Mouse (Mus musculus) megakaryocyte, embryonic 14.5 days (primary cell): ENCODE results near the gene Rel. TPM values are rescaled to one million over a fixed set of nuclear protein-coding genes. Genes with fewer than 3 reads are reported as not detected.

Experiments
- H3K27me3 ChIP-seq: replicated peaks from 2 replicates; pipeline ENCODE3; 2012; ENCODE audit warnings: inconsistent platforms
- H3K36me3 ChIP-seq: replicated peaks from 2 replicates; pipeline ENCODE3; 2012; ENCODE audit warnings: low read length, inconsistent platforms, mixed read lengths
- H3K4me1 ChIP-seq: 2 replicates; pipeline ENCODE4 v1.6.1; 2012; ENCODE audit warnings: inconsistent platforms
- H3K4me3 ChIP-seq: replicated peaks from 2 replicates; pipeline ENCODE3; 2012; ENCODE audit warnings: moderate library complexity, mild to moderate bottlenecking, inconsistent platforms
- H3K9me3 ChIP-seq: 2 replicates; pipeline ENCODE4 v1.6.1; 2012; ENCODE audit warnings: inconsistent platforms
- FLI1 ChIP-seq: IDR thresholded peaks from 2 replicates; pipeline ENCODE4 v1.6.1; 2012; ENCODE audit warnings: low read length, inconsistent platforms, mixed read lengths
- GATA1 ChIP-seq: IDR thresholded peaks from 3 replicates; pipeline ENCODE4 v1.6.1; 2012; ENCODE audit warnings: mixed read lengths, low read length, inconsistent platforms, borderline replicate concordance
- polyA plus RNA-seq: library from polyadenylated mRNA; stranded (reverse); fragments of >175 nt; gene quantifications from 2 replicates; pipeline ENCODE4 v1.2.3, GENCODE M21; 2012; ENCODE audit warnings: low replicate concordance; ENCODE audit not compliant: insufficient read depth

Gene Rel
- polyA plus RNA-seq, 1 experiment: 0.08 TPM

GRCm38 (mm10) chr11:23754329-23754728 is 16.4 kb downstream of the Rel start:
- no peaks in the 10 kb centered on the region for H3K9me3 ChIP-seq
- H3K4me1 ChIP-seq: 0 out of 2 replicates have a peak, but pooled peaks cover 5% of the 10 kb centered on the region
- no peaks in the 10 kb centered on the region for H3K36me3 ChIP-seq
- no peaks in the 10 kb centered on the region for H3K27me3 ChIP-seq
- no peak for TF ChIP-seq GATA1
- no peak for TF ChIP-seq FLI1
- H3K4me3 ChIP-seq: no peak overlapping the region

- TF ChIP-seq FLI1 (no peak), GATA1 (no peak)
- H3K4me3 ChIP-seq: no peak overlapping the region
- no peaks in the 10 kb centered on the region for H3K9me3 ChIP-seq
- H3K4me1 ChIP-seq: 0 out of 2 replicates have a peak, but pooled peaks cover 5% of the 10 kb centered on the region
- no peaks in the 10 kb centered on the region for H3K36me3 ChIP-seq
- no peaks in the 10 kb centered on the region for H3K27me3 ChIP-seq
These were observed 17.5 kb downstream of the Rel start for GRCm38 (mm10) chr11:23753136-23753710.

GRCm38 (mm10) chr11:23746102-23746501 is 24.7 kb downstream of the Rel start:
- Histone ChIP-seq H3K4me3 (no peak overlapping the region), H3K9me3 (no peaks in the 10 kb centered on the region), H3K4me1 (0 out of 2 replicates have a peak, but pooled peaks cover 2% of the 10 kb centered on the region), H3K27me3 (no peaks in the 10 kb centered on the region), H3K36me3 (peaks cover 11% of the 10 kb centered on the region)
- no peak for TF ChIP-seq GATA1
- no peak for TF ChIP-seq FLI1

GRCm38 (mm10) chr11:23744352-23744751 is 26.4 kb downstream of the Rel start:
- no peak for TF ChIP-seq GATA1
- no peak for TF ChIP-seq FLI1
- Histone ChIP-seq H3K4me3 (no peak overlapping the region), H3K9me3 (no peaks in the 10 kb centered on the region), H3K27me3 (no peaks in the 10 kb centered on the region), H3K36me3 (peaks cover 17% of the 10 kb centered on the region), H3K4me1 (0 out of 2 replicates have a peak, but pooled peaks cover 5% of the 10 kb centered on the region)

GRCm38 (mm10) chr11:23741386-23741785 is 29.4 kb downstream of the Rel start:
- Histone ChIP-seq H3K36me3 (peaks cover 17% of the 10 kb centered on the region), H3K4me3 (no peak overlapping the region), H3K4me1 (0 out of 2 replicates have a peak, but pooled peaks cover 5% of the 10 kb centered on the region), H3K27me3 (no peaks in the 10 kb centered on the region), H3K9me3 (no peaks in the 10 kb centered on the region)
- TF ChIP-seq GATA1: no peak
- no peak for TF ChIP-seq FLI1

GRCm38 (mm10) chr11:23740895-23741294 is 29.9 kb downstream of the Rel start:
- Histone ChIP-seq H3K9me3 (no peaks in the 10 kb centered on the region), H3K4me3 (no peak overlapping the region), H3K27me3 (no peaks in the 10 kb centered on the region), H3K36me3 (peaks cover 17% of the 10 kb centered on the region), H3K4me1 (0 out of 2 replicates have a peak, but pooled peaks cover 5% of the 10 kb centered on the region)
- TF ChIP-seq GATA1: no peak
- no peak for TF ChIP-seq FLI1

GRCm38 (mm10) chr11:23735820-23736470 is 34.8 kb downstream of the Rel start:
- Histone ChIP-seq H3K36me3 (peaks cover 41% of the 10 kb centered on the region), H3K4me1 (0 out of 2 replicates have a peak, but pooled peaks cover 4% of the 10 kb centered on the region), H3K27me3 (no peaks in the 10 kb centered on the region), H3K9me3 (no peaks in the 10 kb centered on the region), H3K4me3 (no peak overlapping the region)
- TF ChIP-seq GATA1: no peak
- no peak for TF ChIP-seq FLI1

GRCm38 (mm10) chr11:23734749-23735286 is 36.0 kb downstream of the Rel start:
- H3K9me3 ChIP-seq: no peaks in the 10 kb centered on the region
- no peaks in the 10 kb centered on the region for H3K27me3 ChIP-seq
- H3K4me1 ChIP-seq: 0 out of 2 replicates have a peak, but pooled peaks cover 3% of the 10 kb centered on the region
- TF ChIP-seq GATA1: no peak
- no peak for TF ChIP-seq FLI1
- peaks cover 47% of the 10 kb centered on the region for H3K36me3 ChIP-seq
- no peak overlapping the region for H3K4me3 ChIP-seq

- 0 out of 2 replicates have a peak, but pooled peaks cover 3% of the 10 kb centered on the region for H3K4me1 ChIP-seq
- H3K27me3 ChIP-seq: no peaks in the 10 kb centered on the region
- H3K36me3 ChIP-seq: peaks cover 66% of the 10 kb centered on the region
- H3K9me3 ChIP-seq: no peaks in the 10 kb centered on the region
- TF ChIP-seq FLI1 (no peak), GATA1 (no peak)
- no peak overlapping the region for H3K4me3 ChIP-seq
These were observed 37.9 kb downstream of the Rel start for GRCm38 (mm10) chr11:23732840-23733239.

GRCm38 (mm10) chr11:23730120-23730519 is 40.6 kb downstream of the Rel start:
- no peaks in the 10 kb centered on the region for H3K27me3 ChIP-seq
- peaks cover 93% of the 10 kb centered on the region for H3K36me3 ChIP-seq
- 0 out of 2 replicates have a peak, but pooled peaks cover 6% of the 10 kb centered on the region for H3K4me1 ChIP-seq
- TF ChIP-seq FLI1: no peak
- no peaks in the 10 kb centered on the region for H3K9me3 ChIP-seq
- H3K4me3 ChIP-seq: no peak overlapping the region
